16 mouse cellular contexts compared by ENCODE assay signal in the genomic region with DNA sequence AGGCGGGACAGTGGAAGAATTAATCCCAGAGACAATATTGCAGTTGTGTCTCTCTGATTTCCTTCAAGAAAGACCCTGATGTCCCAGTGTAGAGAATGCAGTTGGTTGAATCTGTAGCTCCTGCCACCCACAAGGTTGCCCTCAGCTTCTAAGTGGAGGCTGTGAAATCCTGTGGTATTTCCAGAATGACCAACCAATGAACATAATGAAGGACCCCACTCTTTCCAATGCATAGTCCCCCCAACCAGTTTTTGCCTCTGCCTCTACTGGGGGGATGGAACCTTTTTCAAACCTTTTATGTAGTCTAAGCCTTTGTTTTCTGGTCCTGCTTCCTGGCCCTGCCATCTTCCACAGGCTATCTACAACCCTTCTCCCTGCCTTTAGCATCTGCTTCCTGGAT. TPM values are rescaled to one million over a fixed set of nuclear protein-coding genes. Genes with fewer than 3 reads are reported as not detected.
"Had no signal": no experiment of that assay in that cellular context is flagged by ENCODE, and none has a peak within 500 bp of the region (broad histone marks: within the 10 kb centered on the region; RNA-seq: fewer than 3 reads in every experiment).

No protein-coding gene starts in this region.

- H3K9ac ChIP-seq: neural tube, embryonic 15.5 days; stomach, embryonic 15.5 days had no signal

- H3K4me3 ChIP-seq: neural tube, embryonic 15.5 days; stomach, embryonic 15.5 days had no signal

- H3K27ac ChIP-seq: neural tube, embryonic 15.5 days; stomach, embryonic 15.5 days; stomach, postnatal 0 days had no signal

- H3K27me3 ChIP-seq: neural tube, embryonic 15.5 days; stomach, embryonic 15.5 days had no signal

- H3K9me3 ChIP-seq: neural tube, embryonic 15.5 days; stomach, embryonic 15.5 days had no signal

- H3K4me1 ChIP-seq: stomach, embryonic 15.5 days had no signal

- H3K36me3 ChIP-seq: neural tube, embryonic 15.5 days; stomach, embryonic 15.5 days had no signal

- H3K4me2 ChIP-seq: neural tube, embryonic 15.5 days; stomach, embryonic 15.5 days had no signal

- DNase-seq: retina, postnatal 1 day; right cerebral cortex, adult 18-20 months; right cerebral cortex, postnatal 14 days; right cerebral cortex, postnatal 25 days; right cerebral cortex, postnatal 4 days; spleen, adult 18-20 months; thymus, adult 18-20 months; thymus, adult 2 months; thymus, postnatal 14 days; thymus, postnatal 25 days; thymus, postnatal 36 days; thymus, postnatal 4 days had no signal

RNA-seq across cellular contexts. Expression of a gene that starts 47.4 kb away (rescaled TPM):
- total RNA-seq: neutrophil, adult 5-6 weeks had no signal
